Mouse (Mus musculus): ENCODE results near the gene Tmprss9. TPM values are rescaled to one million over a fixed set of nuclear protein-coding genes. Genes with fewer than 3 reads are reported as not detected.
A peak's percentile ranks its signal among the peaks of the same experiment; 100 is the strongest.

Tmprss9 gene
- polyA plus RNA-seq, 1 experiment from 2014 or later: 0.12 TPM

- peak overlapping the region; percentile 87 for H3K4me2 ChIP-seq (ENCODE audit: low read depth, low read length)
- peaks cover 58% of the 10 kb centered on the region for H3K4me1 ChIP-seq (ENCODE audit: insufficient read depth)
- H3K27ac ChIP-seq (ENCODE audit: low read depth): 0 out of 2 replicates have a peak overlapping the region, but pooled peaks have one; percentile 22
- peaks cover 8% of the 10 kb centered on the region; the same call in 1 of the 2 replicates for H3K27me3 ChIP-seq (ENCODE audit: insufficient read depth, low read length)
- WGBS (ENCODE audit: insufficient replicate concordance): 4% methylated on average over 28 of the region's 28 CpGs
- H3K36me3 ChIP-seq (replicated peaks; ENCODE audit: insufficient read depth, low read length): no peaks in the 10 kb centered on the region
- no peaks in the 10 kb centered on the region for H3K9me3 ChIP-seq (ENCODE audit: low read length)
- peak; percentile 89 for DNase-seq
- H3K9ac ChIP-seq (replicated peaks): peak overlapping the region; percentile 41; the same call in 1 of the 2 replicates
- TF ChIP-seq EP300 (IDR thresholded peaks at IDR 0.05; ENCODE audit: low read depth) (no peak), CTCF (IDR thresholded peaks at IDR 0.05; ENCODE audit: low read depth) (no peak)
- H3K4me3 ChIP-seq (ENCODE audit: low read depth, low read length): peak overlapping the region; percentile 30
- peak; percentile 53 for ATAC-seq
Observed at GRCm38 (mm10) chr10:80939671-80940070, 68.0 kb downstream of the Tmprss9 start.

DNA sequence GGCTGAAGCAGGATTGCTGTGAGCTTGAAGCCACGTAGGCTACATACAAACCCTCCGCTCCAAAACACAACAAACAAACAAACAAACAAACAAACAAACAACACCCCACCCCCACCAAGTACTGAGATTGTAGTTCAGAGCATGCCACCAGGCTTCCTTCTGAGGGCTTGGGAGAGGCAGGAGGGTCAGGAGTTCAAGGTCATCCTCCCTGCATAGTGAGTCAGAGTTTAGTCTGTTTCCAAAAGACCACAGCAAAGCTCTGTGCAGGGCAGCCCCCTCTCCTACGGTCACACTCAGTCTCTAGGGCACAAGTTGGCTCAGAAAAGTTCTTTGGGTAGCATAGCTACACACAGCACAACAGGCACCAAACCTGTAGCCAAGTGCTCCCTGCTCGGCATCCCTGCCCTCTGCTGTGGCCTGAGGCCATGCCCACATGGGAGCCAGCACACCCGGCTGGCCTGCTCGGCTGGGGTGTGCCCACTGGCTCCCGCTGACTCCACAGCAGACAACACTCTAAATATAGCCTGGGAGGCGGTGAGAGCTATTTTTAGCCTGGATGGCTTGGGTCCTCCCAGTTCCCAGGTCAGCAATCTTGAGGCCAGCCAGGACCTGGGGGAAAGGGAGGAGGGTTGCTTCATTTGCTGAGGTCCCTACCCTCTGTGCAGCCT lies 68.8 kb downstream of the Tmprss9 start:
- peaks cover 8% of the 10 kb centered on the region; the same call in 1 of the 2 replicates for H3K27me3 ChIP-seq (ENCODE audit: insufficient read depth, low read length)
- no peaks in the 10 kb centered on the region for H3K36me3 ChIP-seq (replicated peaks; ENCODE audit: insufficient read depth, low read length)
- H3K9ac ChIP-seq (replicated peaks): 0 out of 2 replicates have a peak overlapping the region, but pooled peaks have one; percentile 41
- 0 out of 2 replicates have a peak overlapping the region, but pooled peaks have one; percentile 34 for H3K27ac ChIP-seq (ENCODE audit: low read depth)
- ATAC-seq: peak; percentile 46
- DNase-seq: peak; percentile 40
- no peak for TF ChIP-seq CTCF (IDR thresholded peaks at IDR 0.05; ENCODE audit: low read depth)
- no peak for TF ChIP-seq EP300 (IDR thresholded peaks at IDR 0.05; ENCODE audit: low read depth)
- peaks cover 51% of the 10 kb centered on the region for H3K4me1 ChIP-seq (ENCODE audit: insufficient read depth)
- peak overlapping the region; percentile 87 for H3K4me2 ChIP-seq (ENCODE audit: low read depth, low read length)
- H3K4me3 ChIP-seq (ENCODE audit: low read depth, low read length): no peak overlapping the region
- 23% methylated on average over 8 of the region's 8 CpGs for WGBS (ENCODE audit: insufficient replicate concordance)
- H3K9me3 ChIP-seq (ENCODE audit: low read length): no peaks in the 10 kb centered on the region

GRCm38 (mm10) chr10:80940988-80941347 lies 69.3 kb downstream of the Tmprss9 start:
- Histone ChIP-seq H3K4me2 (ENCODE audit: low read depth, low read length) (no peak overlapping the region), H3K9ac (replicated peaks) (0 out of 2 replicates have a peak overlapping the region, but pooled peaks have one; percentile 26), H3K36me3 (replicated peaks; ENCODE audit: insufficient read depth, low read length) (no peaks in the 10 kb centered on the region), H3K27me3 (ENCODE audit: insufficient read depth, low read length) (peaks cover 8% of the 10 kb centered on the region; the same call in 1 of the 2 replicates), H3K9me3 (ENCODE audit: low read length) (no peaks in the 10 kb centered on the region), H3K4me3 (ENCODE audit: low read depth, low read length) (no peak overlapping the region), H3K27ac (ENCODE audit: low read depth) (0 out of 2 replicates have a peak overlapping the region, but pooled peaks have one; percentile 34), H3K4me1 (ENCODE audit: insufficient read depth) (peaks cover 49% of the 10 kb centered on the region)
- TF ChIP-seq EP300 (IDR thresholded peaks at IDR 0.05; ENCODE audit: low read depth): no peak
- TF ChIP-seq CTCF (IDR thresholded peaks at IDR 0.05; ENCODE audit: low read depth): no peak
- DNase-seq (no peak), ATAC-seq (no peak)
- 34% methylated on average over 2 of the region's 2 CpGs for WGBS (ENCODE audit: insufficient replicate concordance)

- Histone ChIP-seq H3K9ac (replicated peaks) (no peak overlapping the region), H3K9me3 (ENCODE audit: low read length) (no peaks in the 10 kb centered on the region), H3K36me3 (replicated peaks; ENCODE audit: insufficient read depth, low read length) (no peaks in the 10 kb centered on the region), H3K4me3 (ENCODE audit: low read depth, low read length) (no peak overlapping the region), H3K4me2 (ENCODE audit: low read depth, low read length) (no peak overlapping the region), H3K27ac (ENCODE audit: low read depth) (peak overlapping the region; percentile 46), H3K4me1 (ENCODE audit: insufficient read depth) (peaks cover 38% of the 10 kb centered on the region), H3K27me3 (ENCODE audit: insufficient read depth, low read length) (no peaks in the 10 kb centered on the region)
- no peak for DNase-seq
- WGBS (ENCODE audit: insufficient replicate concordance): 26% methylated on average over 8 of the region's 8 CpGs
- no peak for ATAC-seq
- TF ChIP-seq CTCF (IDR thresholded peaks at IDR 0.05; ENCODE audit: low read depth): no peak
Observed at GRCm38 (mm10) chr10:80942919-80943318, 71.3 kb downstream of the Tmprss9 start.

DNA sequence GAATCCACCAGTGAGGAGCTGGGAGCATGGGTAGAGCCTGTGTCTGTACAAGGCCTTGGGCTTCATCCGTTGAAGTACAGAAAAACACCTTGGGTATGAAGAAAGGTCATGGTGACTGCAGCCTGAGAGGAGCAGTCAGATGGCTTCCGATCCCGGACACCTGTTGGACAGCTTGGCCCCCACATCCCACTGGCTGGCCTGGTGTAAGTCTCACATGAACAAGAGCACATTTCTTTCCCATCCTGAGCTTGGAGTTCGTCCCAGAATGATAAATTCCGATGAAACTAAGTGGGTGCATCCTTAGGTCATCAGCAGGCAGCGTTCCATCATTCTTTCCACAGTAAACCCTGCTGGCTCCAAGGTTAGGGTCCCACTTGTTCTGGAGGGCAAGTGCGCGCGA lies 72.1 kb downstream of the Tmprss9 start:
- 69% methylated on average over 9 of the region's 9 CpGs for WGBS (ENCODE audit: insufficient replicate concordance)
- peaks cover 33% of the 10 kb centered on the region for H3K4me1 ChIP-seq (ENCODE audit: insufficient read depth)

GRCm38 (mm10) chr10:80944231-80944630 lies 72.6 kb downstream of the Tmprss9 start:
- Histone ChIP-seq H3K4me2 (ENCODE audit: low read depth, low read length) (no peak overlapping the region), H3K9ac (replicated peaks) (no peak overlapping the region), H3K4me1 (ENCODE audit: insufficient read depth) (peaks cover 29% of the 10 kb centered on the region), H3K9me3 (ENCODE audit: low read length) (no peaks in the 10 kb centered on the region), H3K27ac (ENCODE audit: low read depth) (no peak overlapping the region), H3K27me3 (ENCODE audit: insufficient read depth, low read length) (no peaks in the 10 kb centered on the region), H3K4me3 (ENCODE audit: low read depth, low read length) (no peak overlapping the region), H3K36me3 (replicated peaks; ENCODE audit: insufficient read depth, low read length) (no peaks in the 10 kb centered on the region)
- no peak for TF ChIP-seq EP300 (IDR thresholded peaks at IDR 0.05; ENCODE audit: low read depth)
- TF ChIP-seq CTCF (IDR thresholded peaks at IDR 0.05; ENCODE audit: low read depth): no peak
- no peak for DNase-seq
- no peak for ATAC-seq
- 60% methylated on average over 5 of the region's 5 CpGs for WGBS (ENCODE audit: insufficient replicate concordance)

More for the DNA sequence above, 72.1 kb downstream of the Tmprss9 start:
- no peak overlapping the region for H3K4me3 ChIP-seq (ENCODE audit: low read depth, low read length)
- ATAC-seq (no peak), DNase-seq (no peak)
- TF ChIP-seq EP300 (IDR thresholded peaks at IDR 0.05; ENCODE audit: low read depth) (no peak), CTCF (IDR thresholded peaks at IDR 0.05; ENCODE audit: low read depth) (no peak)
- no peaks in the 10 kb centered on the region for H3K36me3 ChIP-seq (replicated peaks; ENCODE audit: insufficient read depth, low read length)
- H3K27me3 ChIP-seq (ENCODE audit: insufficient read depth, low read length): no peaks in the 10 kb centered on the region
- H3K9ac ChIP-seq (replicated peaks): no peak overlapping the region
- H3K9me3 ChIP-seq (ENCODE audit: low read length): no peaks in the 10 kb centered on the region
- H3K4me2 ChIP-seq (ENCODE audit: low read depth, low read length): no peak overlapping the region
- H3K27ac ChIP-seq (ENCODE audit: low read depth): peak overlapping the region; percentile 46; the same call in 1 of the 2 replicates
